Mouse (Mus musculus) heart, adult 8-10 months (tissue): Measurements from ENCODE around the gene Cldn15. TPM values are rescaled to one million over a fixed set of nuclear protein-coding genes. Genes with fewer than 3 reads are reported as not detected.
"Not testable (repeated sequence)": the region's sequence is repeated elsewhere in the genome, so short reads cannot be mapped to it uniquely, and the experiment has no call there.

ENCODE experiments used
- DNase-seq: peaks from one replicate; pipeline ENCODE4 v3.0.0; 2022; ENCODE audit warnings: low spot score
- total RNA-seq, 4 experiments: library from RNA; stranded (reverse); gene quantifications; 2 replicates each; pipeline ENCODE4 v1.2.4; 2022

Cldn15 gene
- total RNA-seq, 4 experiments from 2014 or later, result 5.1 to 8.7 (median 8.0) TPM

GRCm38 (mm10) chr5:136949551-136950336 is 16.7 kb upstream of the Cldn15 start:
- not testable (repeated sequence) for DNase-seq

DNA sequence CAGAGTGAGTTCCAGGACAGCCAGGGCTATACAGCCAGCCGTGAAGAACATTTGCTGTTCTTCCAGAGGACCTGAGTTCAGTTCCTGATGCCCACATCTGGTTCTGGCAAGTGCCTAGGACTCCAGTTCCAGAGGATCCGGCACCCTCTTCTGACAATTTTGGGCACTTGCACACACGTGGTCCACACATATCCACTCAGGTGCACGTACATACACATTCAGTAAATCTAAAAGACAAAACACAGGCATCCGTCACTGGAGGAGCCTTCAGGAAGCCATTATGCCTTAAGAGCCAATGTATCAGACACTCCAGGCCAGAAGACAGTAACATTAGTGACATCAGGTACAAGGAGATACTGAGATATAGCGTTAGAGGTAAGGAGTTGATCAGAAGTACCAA is 15.9 kb upstream of the Cldn15 start:
- DNase-seq, result no peak

GRCm38 (mm10) chr5:136952153-136952552 is 14.3 kb upstream of the Cldn15 start:
- no peak for DNase-seq

DNA sequence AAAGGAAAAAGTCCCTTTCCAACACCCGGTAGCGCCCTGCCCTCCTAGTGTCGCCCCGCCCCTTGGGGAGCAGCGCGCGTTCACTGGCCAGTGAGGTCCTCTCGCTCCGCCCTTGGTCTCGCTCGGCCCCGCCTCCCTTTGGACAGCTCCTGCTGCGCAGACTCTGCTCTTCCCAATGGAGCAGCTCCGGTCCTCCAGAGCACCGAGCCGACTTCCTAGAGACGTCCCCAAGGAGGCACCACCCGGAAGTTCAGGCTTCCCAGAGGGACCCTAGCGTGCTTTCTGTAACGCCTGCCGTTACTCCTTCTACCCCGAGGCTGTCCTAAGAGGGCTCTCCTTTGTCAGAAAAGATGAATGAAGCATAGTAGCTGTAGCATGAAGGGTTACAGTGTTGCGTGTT is 13.4 kb upstream of the Cldn15 start, which contains the start of gene Fis1:
TSS of gene Fis1 (plus strand) at position 261 of the 400 bp plus-strand sequence.
- DNase-seq, result peak; percentile 95

GRCm38 (mm10) chr5:136953440-136953951 is 12.9 kb upstream of the Cldn15 start:
- DNase-seq, result no peak

DNA sequence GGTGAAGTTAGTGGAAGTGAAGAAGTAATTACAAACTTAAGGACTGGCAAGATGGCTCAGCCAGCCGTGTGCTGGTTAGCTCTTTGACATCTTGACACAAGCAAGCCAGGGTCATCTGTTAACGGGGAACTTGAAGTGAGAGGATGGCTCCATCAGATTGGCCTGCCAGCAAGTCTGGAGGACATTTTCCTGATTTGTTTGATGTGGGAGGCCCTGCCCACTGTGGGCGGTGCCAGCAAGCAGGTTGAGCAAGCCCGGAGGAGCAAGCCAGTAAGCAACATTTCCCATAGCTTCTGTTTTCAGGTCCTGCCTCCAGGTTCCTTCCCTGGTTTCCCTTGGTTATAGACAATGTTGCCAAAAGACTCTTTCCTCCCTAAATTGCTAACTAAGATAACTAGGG is 10.8 kb upstream of the Cldn15 start:
- no peak for DNase-seq

DNA sequence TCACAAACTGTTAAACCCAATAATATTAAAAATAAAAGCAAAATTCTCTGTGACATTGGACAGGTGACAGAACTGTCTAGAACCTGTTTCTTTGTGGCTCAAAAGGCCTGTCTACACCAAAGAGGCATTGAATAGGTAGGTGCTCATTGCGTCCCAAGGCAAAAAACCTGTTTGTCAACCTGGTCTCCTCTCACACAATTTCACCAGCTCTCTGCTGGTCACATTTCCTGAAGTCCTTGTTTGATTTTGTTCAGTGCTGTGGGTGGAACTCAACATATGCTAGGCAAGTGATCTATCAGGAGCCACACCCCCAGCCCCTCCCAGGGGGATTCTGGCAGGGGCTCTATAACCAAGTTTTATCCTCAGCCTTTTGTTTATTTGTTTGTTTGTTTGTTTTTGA is 9.2 kb upstream of the Cldn15 start:
- no peak for DNase-seq

DNA sequence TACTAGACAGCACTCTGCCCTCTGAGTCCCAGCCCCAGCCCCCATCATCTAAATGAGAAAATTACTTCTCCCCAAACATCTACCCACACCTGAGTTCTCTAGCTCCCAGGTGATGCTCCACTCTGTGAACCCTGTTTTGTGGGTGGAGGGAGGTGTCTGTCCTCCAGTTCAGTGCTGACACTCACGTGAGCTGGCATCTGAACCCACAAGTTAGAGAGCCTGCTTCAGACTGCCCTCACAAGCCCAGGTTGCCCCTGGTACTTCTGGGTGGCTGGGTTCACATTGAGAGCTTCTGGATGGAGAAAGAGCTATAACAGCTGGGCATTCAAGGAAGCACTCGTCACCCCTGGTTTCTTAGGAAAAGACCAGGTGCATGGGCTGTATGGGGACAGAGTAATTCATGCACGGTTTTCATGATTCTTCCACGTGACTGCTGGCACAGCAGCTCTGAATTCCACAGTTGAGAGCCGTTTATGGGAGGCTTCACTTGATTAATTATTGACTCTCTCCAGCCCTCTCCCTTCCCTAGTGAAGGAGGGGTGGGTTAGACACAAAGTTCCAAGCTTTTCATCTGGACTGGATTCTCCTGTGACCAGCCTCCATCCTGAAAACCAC is 7.3 kb upstream of the Cldn15 start:
- no peak for DNase-seq

DNA sequence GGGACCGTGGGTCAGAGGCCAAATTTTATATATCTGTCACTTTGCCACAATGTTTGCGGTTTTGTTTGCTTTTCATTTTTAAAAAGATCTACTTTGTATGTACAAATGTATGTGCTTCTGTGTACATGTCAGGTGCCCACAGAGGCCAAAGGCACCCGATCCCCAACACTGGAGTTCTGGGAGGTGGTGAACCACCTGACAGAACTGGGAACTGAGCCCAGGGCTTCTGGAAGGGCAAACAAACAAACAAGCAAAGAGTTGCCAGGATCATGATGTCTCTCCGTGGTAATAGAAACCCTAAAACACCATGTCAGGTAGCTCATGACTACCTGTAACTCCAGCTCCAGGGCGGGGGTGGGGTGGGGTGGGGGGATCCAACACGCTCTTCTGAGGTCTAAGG is 6.4 kb upstream of the Cldn15 start:
- DNase-seq, result no peak

- no peak for DNase-seq
Measured at GRCm38 (mm10) chr5:136961334-136961982, 5.0 kb upstream of the Cldn15 start.

DNA sequence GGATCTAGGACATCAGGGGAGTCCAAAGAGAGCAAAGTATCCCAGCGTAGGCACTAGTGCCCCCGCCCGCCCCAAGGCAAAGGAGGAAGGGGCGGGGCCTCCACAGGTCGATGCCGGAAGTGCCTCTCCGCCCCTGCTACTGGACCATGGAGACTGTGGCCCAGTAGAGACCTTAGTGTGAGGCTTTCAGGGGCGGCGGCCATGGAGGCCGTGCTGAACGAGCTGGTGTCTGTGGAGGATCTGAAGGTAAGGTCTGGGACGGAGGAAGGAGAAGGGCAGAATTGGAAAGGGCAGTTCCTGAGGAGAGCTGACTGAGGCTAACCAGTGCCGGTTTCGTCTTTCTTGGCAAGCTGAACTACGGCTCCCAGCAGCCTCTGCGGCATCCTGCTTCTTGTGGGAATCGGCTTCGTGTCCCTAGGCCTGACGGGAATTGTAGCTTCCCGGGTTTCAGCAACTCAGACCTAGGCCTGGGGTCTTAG is 4.4 kb upstream of the Cldn15 start:
- DNase-seq, result peak; percentile 92

- peak; percentile 79 for DNase-seq
Measured at GRCm38 (mm10) chr5:136962501-136962900, 3.9 kb upstream of the Cldn15 start.

- DNase-seq, result no peak
Measured at GRCm38 (mm10) chr5:136962966-136963540, 3.4 kb upstream of the Cldn15 start.

DNA sequence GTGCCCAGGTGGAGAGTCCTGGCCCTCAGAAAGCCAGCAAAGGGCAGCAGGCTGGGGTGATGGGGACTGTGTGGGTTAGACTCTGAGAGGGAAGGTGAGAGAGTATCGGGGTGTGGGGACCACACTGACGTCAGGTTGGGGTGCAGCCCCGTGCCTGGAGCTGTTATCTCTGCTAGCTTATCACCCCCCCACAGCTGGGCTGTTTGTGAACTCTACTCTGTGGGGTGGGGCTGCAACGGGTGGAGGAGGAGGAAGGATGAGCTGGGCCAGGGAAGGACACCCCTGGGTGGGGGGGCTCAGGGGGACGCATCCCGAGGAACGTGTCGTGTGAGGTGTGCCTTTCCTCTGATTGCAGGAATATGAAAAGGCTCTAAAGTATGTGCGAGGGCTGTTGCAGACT is 1.2 kb upstream of the Cldn15 start:
- no peak for DNase-seq

- DNase-seq, result no peak
Measured at GRCm38 (mm10) chr5:136965686-136966085, 730 bp upstream of the Cldn15 start.

DNA sequence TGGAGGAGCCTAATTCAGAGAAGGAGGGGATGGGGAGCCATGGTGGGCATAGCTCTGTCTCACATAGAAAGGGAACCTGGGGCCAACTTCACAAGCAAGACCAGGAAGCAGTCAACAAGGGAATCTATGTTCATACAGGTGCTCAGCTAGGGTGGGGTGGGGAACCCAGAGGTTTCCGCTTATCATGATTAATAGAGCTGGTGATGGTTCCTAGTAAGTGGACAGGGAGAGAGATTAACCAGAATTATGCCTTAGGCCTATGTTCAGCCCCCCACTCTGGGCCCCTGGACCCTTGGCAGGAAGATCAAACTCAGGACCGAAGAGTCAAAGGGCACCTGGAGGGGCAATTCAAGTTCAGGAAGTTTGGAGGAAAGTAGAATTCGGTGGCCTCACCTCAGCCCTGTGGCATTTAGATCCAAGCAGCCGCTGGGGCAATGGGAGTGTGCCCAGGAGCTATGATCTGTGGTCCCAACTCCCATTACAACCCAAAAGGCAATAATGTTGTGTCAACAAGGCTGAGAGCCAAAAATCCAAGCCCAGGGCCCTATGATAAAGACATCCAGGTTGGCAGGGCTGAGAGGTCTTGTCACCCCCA is 542 bp downstream of the Cldn15 start:
- DNase-seq, result no peak

- DNase-seq, result peak; percentile 86
Measured at GRCm38 (mm10) chr5:136967592-136967991, 1.2 kb downstream of the Cldn15 start.

DNA sequence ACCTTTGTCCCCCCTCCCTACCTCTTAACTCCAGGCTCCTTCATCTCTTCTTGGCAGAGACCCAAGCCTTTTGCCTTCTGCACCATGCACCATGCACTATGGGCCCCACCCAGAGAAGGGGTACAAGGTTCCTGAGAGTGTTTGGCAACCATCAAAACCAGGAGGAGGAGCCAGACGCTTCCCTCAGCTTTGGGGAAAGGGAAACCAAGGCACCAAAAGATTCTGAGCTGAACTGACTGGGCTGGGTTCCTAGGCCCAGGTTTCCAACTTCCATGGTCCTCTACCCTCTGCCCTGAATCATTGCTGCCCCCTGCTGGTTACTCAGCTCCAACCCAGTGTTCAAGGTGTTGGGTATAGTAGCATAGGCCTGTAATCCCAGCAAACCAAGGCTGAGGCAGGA is 4.3 kb downstream of the Cldn15 start:
- peak; percentile 78 for DNase-seq

- DNase-seq, result no peak
Measured at GRCm38 (mm10) chr5:136973670-136974069, 7.3 kb downstream of the Cldn15 start.

DNA sequence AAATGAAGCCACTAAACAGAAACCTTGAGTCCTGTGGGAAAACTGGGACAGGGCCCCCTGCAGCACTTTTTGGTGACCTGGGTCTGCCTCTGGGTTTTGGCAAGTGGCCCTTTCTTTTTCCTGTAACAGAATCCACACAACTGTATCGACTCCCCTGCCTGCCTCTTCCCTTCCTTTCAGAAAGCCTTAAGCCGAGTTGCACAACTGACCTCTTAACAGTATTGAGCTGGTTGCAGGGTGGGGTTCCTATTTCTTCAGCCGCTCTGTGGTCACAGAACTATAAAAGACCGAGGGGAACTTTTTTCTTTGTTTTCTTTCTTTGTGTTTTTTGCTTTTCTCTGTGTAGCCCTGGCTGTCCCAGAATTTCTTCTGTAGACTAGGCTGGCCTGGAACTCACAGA is 11.4 kb downstream of the Cldn15 start:
- DNase-seq, result no peak

GRCm38 (mm10) chr5:136979762-136980161 is 13.3 kb downstream of the Cldn15 start:
- DNase-seq, result no peak

DNA sequence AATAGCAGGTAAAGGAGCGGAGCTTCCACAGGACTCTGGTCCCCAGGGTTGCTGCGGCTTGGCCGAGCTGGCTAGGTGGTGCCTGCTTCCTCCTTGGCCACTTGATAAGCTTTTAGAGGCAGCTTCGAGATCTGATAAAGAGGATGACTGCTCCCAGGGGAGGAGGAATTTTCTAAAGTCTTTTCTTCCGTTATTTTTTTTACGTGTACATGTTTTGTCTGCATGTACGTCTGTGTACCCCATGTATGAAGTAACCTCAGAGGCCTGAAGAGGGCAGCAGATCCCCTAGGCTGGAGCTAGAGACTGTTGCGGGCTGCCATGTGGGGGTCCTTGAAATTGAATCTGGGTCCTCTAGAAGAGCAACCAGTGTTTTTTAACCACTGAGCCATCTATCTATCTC is 14.6 kb downstream of the Cldn15 start:
- DNase-seq, result no peak
